Mouse (Mus musculus) lung, adult 2 months (tissue): ENCODE data around the gene Ucp2.
"Not testable (repeated sequence)": the region's sequence is repeated elsewhere in the genome, so short reads cannot be mapped to it uniquely, and the experiment has no call there.

ENCODE experiments used
- CTCF ChIP-seq: fragments of 200-500 bp; IDR thresholded peaks from 2 replicates; pipeline ENCODE4 v1.5.1; 2011; ENCODE audit warnings: mild to moderate bottlenecking, low read length, control low read depth; ENCODE audit not compliant: insufficient read depth
- POLR2A ChIP-seq: fragments of 200-500 bp; IDR thresholded peaks from 2 replicates; pipeline ENCODE4 v1.6.1; 2011; ENCODE audit warnings: low read depth, mild to moderate bottlenecking, control low read depth, low read length, borderline replicate concordance; ENCODE audit errors: extremely low read depth

DNA sequence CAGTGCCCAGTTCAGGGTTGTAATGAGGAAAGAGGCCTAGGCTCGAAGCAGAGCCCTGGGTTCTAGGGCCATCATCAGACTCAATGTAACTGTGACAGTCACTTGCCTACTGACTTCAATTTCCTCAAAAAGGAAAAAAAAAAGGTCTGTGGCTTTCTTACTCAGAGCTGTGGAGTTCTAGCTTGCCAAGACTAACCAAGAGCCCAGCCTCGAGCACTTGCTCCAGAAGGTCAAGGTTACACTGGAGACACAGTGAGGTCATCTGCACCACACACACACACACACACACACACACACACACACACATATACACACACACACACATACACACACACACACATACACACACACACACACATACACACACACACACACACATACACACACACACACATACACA, 11.1 kb upstream of the Ucp2 start:
- TF ChIP-seq POLR2A, CTCF: not testable (repeated sequence)
